27 mouse cellular contexts compared by ENCODE assay signal in the genomic region with DNA sequence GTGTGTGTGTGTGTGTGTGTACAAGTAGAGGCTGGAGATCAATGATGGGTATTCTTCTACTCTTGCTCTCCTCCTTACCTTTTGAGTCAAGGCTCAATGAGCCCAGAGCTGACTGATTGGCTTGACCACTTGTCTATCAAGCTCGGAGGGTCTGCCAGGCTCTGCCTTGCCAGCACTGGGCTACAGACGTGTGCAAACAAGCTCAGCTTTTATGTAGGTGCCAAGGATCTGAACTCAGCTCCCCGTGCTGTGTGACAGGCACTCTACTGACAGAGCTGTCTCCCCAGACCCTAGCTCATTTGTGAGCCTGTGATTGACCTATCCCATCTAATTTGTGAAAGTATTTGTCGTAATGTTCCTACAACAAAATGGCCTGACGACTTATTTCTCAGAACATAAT. TPM values are rescaled to one million over a fixed set of nuclear protein-coding genes. Genes with fewer than 3 reads are reported as not detected.
A peak's percentile ranks its signal among the peaks of the same experiment; 100 is the strongest.
DNase-seq lines count a peak whose midpoint lies in the region; ATAC-seq and TF ChIP-seq lines count a peak whose summit lies in the region.
"Had no signal": no experiment of that assay in that cellular context is flagged by ENCODE, and none has a peak within 500 bp of the region (broad histone marks: within the 10 kb centered on the region; RNA-seq: fewer than 3 reads in every experiment).

No protein-coding gene starts in this region.

- no peak overlapping the region for H3K27ac ChIP-seq in heart, adult 2 months
- H3K27ac ChIP-seq: embryonic facial prominence, embryonic 12.5 days; gastrocnemius, adult 2 months; heart, embryonic 15.5 days; hindbrain, embryonic 13.5 days; liver, embryonic 14.5 days; midbrain, embryonic 12.5 days; neural tube, embryonic 13.5 days had no signal

- no peaks in the 10 kb centered on the region for H3K4me1 ChIP-seq in heart, adult 2 months (ENCODE audit: control insufficient read depth, insufficient read depth, low read length)
- H3K4me1 ChIP-seq: embryonic facial prominence, embryonic 12.5 days; heart, embryonic 15.5 days; hindbrain, embryonic 13.5 days; midbrain, embryonic 12.5 days; neural tube, embryonic 13.5 days had no signal

- H3K9ac ChIP-seq in heart, adult 2 months (ENCODE audit: low read depth, low read length) = no peak overlapping the region
- H3K9ac ChIP-seq: embryonic facial prominence, embryonic 12.5 days; heart, embryonic 15.5 days; hindbrain, embryonic 13.5 days; liver, embryonic 14.5 days; lung, embryonic 14.5 days; midbrain, embryonic 12.5 days; neural tube, embryonic 13.5 days had no signal

- ATAC-seq in common myeloid progenitor, adult 5-6 weeks (replicated peaks; ENCODE audit: low read depth, poor library complexity, severe bottlenecking) = peak; percentile 54
- ATAC-seq in monocyte, adult 5-6 weeks (replicated peaks; ENCODE audit: insufficient number of reproducible peaks, low FRiP score, low TSS enrichment, poor library complexity, severe bottlenecking) = no peak
- ATAC-seq: CD4-positive, CD25-positive, alpha-beta regulatory T cell, adult 4 months; forebrain, embryonic 16.5 days had no signal

- TF ChIP-seq POLR2A in heart, adult 2 months (IDR thresholded peaks at IDR 0.05; ENCODE audit: insufficient read depth, low read depth, low read length) = no peak

- TF ChIP-seq CTCF in heart, adult 2 months (IDR thresholded peaks at IDR 0.05) = no peak

- WGBS in heart, adult 2 months = 84% methylated on average over 5 of the region's 5 CpGs

- intact Hi-C loops in heart, adult 2 months (cut with DNase I) = loop anchor here (2.0 kb wide), 1 partner anchor 13 kb away; no protein-coding TSS in a partner anchor

- peak; percentile 79 for DNase-seq in heart, adult 11 months
- no peak for DNase-seq in heart, adult 2 months
- peak; percentile 0 for DNase-seq in thymus, postnatal 14 days
- no peak for DNase-seq in thymus, postnatal 36 days
- DNase-seq in gastrocnemius, postnatal 25 days = no peak
- DNase-seq: adrenal gland, postnatal 10 days; cerebellum, adult 8-10 months; cerebellum, postnatal 36 days; embryo, embryonic 11 days; gastrocnemius, adult 2 months; heart, postnatal 36 days; kidney, adult 18-20 months; kidney, postnatal 36 days; layer of hippocampus, adult 9-11 months; liver; lung, embryonic 14.5 days; thymus, adult 2 months had no signal

- no peaks in the 10 kb centered on the region for H3K36me3 ChIP-seq in heart, adult 2 months (ENCODE audit: control insufficient read depth, insufficient read depth, low read length)
- H3K36me3 ChIP-seq: embryonic facial prominence, embryonic 12.5 days; heart, embryonic 15.5 days; hindbrain, embryonic 13.5 days; midbrain, embryonic 12.5 days; neural tube, embryonic 13.5 days had no signal

- no peak overlapping the region for H3K4me3 ChIP-seq in heart, adult 2 months
- H3K4me3 ChIP-seq: embryonic facial prominence, embryonic 12.5 days; gastrocnemius, adult 2 months; heart, embryonic 15.5 days; hindbrain, embryonic 13.5 days; midbrain, embryonic 12.5 days; neural tube, embryonic 13.5 days had no signal

- H3K79me2 ChIP-seq in heart, adult 2 months (replicated peaks; ENCODE audit: control insufficient read depth, insufficient read depth, low read length) = no peaks in the 10 kb centered on the region

- H3K27me3 ChIP-seq in heart, adult 2 months (ENCODE audit: control insufficient read depth, insufficient read depth, low read length) = no peaks in the 10 kb centered on the region
- H3K27me3 ChIP-seq: embryonic facial prominence, embryonic 12.5 days; heart, embryonic 15.5 days; hindbrain, embryonic 13.5 days; midbrain, embryonic 12.5 days; neural tube, embryonic 13.5 days had no signal

- TF ChIP-seq EP300 in heart, adult 2 months (IDR thresholded peaks at IDR 0.05; ENCODE audit: insufficient read depth, low read depth, low read length) = no peak

RNA-seq across cellular contexts. Expression of a gene that starts 54.2 kb away (rescaled TPM):
- total RNA-seq in heart, adult 2 months (2021) = 10 to 100 TPM; 40.8 to 41.5 TPM
- 11.1 and 18.3 TPM in 2 replicates for polyA plus RNA-seq in heart, adult 2 months (2012; rRNA removed)
- 22.6 and 31.5 TPM in 2 replicates for total RNA-seq in common myeloid progenitor, adult 5-6 weeks (2017)
- 0.11 to 2.7 TPM (median 2.0 TPM) in 3 replicates for total RNA-seq in monocyte, adult 5-6 weeks (2017)
- 10 to 100 TPM; 22.1 to 22.9 TPM for total RNA-seq in gastrocnemius, postnatal 25 days (2021)

Comparison
In these comparisons a context has a peak if more than half of its experiments do, and no peak if none do; other contexts are left out.
1. DNase-seq: peak in heart, adult 11 months (single experiment) and thymus, postnatal 14 days (single experiment); none in heart, adult 2 months (0 of 2), thymus, postnatal 36 days (0 of 2) and gastrocnemius, postnatal 25 days (single experiment).